Mouse (Mus musculus): Measurements from ENCODE around the gene Gucy1b1. TPM values are rescaled to one million over a fixed set of nuclear protein-coding genes. Genes with fewer than 3 reads are reported as not detected.

Gene Gucy1b1
- 100 to 1,000 TPM; 102 to 116 (median 110) TPM for total RNA-seq (2022)

DNA sequence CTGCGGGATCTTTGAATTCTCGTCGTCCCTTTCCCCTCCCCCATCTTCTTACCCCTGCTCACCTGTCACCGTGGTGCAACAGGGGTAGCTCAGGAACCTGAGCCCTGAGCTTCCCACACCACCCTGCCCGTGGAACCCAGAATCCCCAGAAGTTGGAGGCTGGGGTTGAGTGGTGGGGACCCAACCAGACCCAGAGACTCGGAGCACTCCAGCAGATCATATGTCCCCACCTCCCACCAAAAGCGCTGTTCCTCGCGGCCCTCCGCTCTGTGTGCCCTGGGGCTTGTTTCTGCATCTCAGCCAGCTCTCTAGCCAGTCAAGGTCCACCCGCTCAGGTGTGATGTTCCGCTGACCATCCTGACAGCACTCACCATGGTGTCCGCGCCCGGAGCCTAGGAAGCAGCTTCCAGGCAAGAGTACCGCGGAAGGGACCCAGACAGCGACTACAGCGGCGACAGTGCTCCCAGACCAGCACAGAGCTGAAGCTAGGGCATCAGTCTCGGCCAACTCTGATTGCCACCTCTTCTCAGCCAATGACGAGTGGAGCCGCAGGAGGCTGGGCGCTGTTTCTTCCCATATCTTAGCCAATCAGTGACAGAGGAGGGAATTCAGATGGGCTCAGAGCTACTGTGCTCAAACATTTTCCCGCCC, at the start of gene Gucy1b1:
TSS of gene Gucy1b1 (minus strand) at position 489 of the 651 bp plus-strand sequence.
- DNase-seq (ENCODE audit: low spot score in 2 of 2) = peak; percentile 88 to 92

DNA sequence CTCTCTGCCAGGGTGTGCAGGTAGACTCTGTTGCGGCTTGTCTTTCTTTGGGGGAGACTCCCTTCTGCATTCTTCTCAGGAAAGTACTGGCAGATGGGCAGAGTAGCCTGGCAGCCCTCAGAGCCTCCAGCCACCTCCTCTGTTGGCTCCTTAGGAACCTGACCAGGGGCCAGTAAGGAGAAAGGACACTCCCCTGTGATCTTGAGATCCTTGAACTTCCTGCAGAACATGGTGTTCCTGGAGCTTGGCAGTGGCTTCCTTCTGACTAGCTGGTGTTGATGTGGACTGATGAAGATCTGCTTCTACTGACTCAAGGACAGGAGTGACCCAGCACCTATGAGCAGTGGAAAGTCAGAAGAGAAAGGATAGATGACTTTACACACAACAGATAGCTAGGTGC, 44.4 kb upstream of the Gucy1b1 start:
- no peak for DNase-seq (ENCODE audit: low spot score in 2 of 2)

DNA sequence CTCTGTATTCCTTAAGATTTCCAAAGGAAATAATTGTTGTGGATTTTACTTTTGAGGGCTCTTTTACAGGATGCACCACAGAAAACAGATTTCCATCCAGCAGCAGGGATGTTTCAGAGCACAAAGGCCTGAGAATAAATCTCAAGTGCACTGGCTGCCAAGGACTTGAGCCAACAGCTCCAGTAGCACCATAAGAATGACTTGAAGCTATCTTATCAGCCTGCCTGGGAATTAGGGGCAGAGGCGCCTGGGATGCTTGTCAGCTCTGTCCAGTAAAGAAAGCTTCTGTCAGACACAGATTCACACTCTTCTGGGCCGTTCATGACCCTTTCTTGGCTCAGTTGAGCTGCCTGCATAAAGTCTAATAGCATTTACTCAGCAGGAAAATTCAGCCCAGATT, 38.0 kb upstream of the Gucy1b1 start:
- no peak for DNase-seq (ENCODE audit: low spot score in 2 of 2)

DNA sequence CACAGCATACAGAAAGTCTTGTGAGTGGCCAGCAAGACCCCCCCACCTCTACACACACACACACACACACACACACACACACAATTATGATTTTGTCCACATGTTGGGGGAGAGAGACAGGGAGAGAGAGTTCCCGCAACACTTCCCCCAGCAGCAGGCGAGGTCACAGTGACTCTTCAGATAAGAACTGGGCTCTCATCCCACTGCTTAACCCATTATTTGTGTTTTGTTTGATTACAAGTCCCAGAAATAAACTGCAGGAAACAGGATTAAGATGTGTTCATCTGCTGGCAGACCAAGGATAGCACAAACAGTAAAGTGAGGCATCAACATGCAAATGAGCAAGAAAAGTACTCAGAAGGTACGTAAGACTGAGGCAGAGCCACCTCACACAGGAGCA, 37.5 kb upstream of the Gucy1b1 start:
- DNase-seq (ENCODE audit: low spot score in 2 of 2) = no peak

DNA sequence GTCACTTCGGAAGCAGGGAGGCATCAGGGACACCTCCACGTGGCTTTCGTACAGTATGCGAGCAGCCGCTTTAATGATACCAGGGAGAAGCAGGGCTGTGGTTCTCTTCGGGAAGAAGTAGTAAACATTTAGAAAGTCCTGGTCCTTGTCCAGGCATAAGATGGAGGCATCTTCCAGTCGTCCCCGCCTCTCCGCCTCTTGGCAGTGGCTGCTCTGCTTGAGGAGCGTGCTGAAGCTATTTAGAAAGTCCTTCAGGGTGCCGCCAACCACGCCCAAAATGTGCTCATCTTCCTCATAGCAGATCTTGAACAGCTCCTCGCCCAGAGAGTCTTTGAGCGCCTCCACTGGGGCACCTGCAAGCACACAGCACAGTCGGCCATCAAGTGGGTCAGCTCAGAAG, 34.5 kb upstream of the Gucy1b1 start:
- DNase-seq (ENCODE audit: low spot score in 2 of 2) = no peak

DNA sequence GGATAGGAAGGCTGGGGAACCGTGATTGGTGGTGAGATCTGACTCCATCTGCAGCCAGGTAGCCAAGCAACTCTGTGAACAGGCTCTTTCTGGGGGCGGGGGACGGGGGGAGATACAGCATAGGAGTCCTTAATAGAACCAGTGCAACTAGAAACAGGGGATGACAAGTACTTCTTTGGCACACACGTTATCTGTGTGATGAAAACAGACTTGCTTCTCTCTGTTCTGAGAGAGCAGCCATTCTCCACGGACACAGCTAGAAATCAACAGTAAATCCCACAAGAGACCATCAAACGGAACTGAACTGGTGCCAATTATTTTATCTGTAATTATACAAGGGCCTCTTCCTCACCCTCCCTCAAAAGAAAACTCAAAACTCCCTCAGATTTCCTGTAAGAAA, 29.7 kb upstream of the Gucy1b1 start:
- DNase-seq (ENCODE audit: low spot score in 2 of 2) = no peak

DNA sequence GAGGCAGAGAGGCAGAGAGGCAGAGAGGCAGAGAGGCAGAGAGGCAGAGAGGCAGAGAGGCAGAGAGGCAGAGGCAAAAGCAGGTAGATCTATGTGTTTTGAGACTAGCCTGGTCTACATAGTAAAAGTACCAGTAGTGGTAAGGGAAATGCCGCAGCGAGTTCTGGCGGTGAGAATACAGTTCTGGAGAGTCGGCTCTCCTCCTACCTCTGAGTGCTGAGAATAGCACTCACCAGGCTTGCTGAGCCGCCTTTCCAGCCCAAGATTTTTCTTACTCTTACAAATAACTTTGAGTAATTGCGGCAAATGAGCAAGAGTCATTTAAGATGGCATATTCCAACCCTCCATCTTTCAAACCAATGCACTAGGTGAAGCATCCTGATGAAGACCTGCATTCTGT, 24.6 kb upstream of the Gucy1b1 start:
- DNase-seq (ENCODE audit: low spot score in 2 of 2) = no peak

DNA sequence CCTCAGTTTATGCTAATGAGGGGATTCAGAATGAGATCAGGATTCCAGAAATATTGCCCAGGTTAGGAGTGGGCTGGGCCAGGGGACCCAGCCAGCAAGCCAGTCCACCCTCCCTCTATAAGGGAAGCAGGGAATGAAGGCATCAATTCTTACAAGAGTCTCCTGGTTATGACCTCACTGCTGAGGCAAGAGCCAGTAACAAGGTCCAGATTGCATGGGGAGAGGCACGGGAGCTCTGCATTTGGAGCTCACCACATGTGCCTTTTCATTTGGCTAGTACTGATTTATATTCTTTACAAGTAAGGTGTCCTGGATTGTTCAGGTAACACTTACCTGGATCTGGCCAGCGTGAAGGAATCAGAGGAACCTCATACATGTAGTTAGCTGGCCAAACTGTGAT, 22.3 kb upstream of the Gucy1b1 start:
- no peak for DNase-seq (ENCODE audit: low spot score in 2 of 2)

DNA sequence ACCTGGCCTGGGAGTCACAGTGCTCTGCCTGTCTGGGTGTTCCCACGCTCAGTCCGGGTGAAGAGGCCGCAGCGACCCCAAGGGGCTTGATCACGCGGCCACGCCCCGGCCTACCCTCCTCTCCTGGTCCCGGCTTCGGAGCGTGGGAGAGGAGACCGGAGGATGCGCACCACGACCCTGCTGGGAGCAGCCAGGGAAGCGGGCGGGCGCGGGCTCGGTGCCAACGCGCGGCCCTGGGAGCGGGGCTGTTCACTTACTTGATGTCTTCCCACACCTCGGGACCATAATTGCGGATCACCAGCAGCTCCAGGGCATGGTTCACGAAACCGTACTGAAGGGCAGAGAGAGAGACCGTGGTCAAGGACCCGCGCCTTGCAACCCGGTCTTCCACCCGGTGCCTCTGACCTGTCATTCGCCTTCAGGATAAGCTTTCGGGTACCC, 728 bp downstream of the Gucy1b1 start:
- peak; percentile 63 to 67 for DNase-seq (ENCODE audit: low spot score in 2 of 2)

DNA sequence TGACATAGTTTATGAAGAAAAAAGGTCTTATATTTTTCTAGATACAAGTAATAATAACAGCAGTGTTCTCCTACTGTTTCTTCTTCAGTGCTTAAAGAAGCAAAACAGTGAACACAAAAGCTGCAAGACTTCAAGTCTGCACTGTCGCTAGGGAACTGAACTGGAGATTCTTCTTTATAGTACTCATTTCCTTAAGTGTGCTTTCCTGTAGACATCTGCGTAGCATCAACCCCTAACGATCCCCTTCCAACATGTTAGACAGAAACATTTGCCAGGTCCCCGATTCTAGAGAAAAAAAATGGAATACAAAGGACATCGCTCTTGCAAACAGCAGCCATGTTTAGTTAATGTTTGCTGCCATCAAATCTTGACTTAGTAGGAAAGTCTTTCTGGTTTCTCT, 6.7 kb downstream of the Gucy1b1 start:
- DNase-seq (ENCODE audit: low spot score in 2 of 2) = no peak

DNA sequence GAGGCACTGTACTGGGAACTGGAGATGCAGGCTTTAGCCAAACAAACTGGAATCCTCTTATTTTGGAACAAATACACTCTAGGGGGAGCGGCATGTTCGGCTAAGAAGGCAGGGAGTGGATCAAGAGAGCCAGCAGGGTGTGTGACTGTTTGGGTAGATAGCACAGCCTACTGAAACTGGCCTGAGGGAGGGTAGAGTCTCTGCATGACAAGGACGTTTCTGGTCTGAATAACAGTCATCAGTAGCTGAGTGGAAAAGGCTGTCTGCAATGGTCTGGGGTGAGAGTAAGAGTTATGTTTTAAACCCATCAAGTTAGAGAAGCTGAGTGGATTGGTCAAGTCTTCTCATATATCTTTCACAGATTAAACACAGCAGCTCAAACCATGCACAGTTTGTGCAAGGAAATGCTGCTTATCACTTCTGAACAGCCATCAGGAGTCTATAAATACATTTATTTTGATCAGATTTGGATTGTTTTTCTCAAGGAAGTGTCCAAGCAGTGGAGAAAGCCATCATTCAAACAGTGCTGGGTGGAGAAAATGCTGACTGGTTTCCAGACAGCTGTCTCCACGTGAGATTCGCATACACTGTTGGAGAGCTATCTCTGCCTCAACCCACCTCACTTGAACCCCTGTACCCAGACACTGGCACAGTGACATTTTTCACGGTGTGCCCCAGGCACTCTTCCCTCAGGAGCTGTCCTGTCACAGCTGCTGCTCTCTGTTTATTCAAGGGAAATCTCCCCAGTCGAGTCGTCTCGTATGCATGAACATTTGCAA, 12.9 kb downstream of the Gucy1b1 start:
- no peak for DNase-seq (ENCODE audit: low spot score in 2 of 2)

DNA sequence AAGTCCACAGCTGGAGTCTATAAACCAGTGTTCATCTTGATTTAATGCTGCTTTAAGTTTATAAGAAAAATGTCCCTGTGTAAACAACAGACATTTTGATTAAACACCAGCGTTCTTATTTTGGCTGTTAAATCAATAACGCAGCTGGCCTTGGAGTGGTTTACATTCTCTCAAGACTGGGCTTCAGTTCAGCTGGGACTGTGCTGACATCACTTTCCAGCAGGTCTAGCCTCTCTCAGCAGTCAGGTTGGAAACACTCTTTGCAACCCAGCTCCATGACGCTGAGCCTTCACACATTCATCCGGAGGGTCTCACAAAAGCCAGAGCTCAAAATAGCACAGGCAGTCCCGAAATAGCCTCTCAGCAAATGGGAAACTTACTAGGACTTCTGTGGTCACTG, 17.3 kb downstream of the Gucy1b1 start:
- no peak for DNase-seq (ENCODE audit: low spot score in 2 of 2)

DNA sequence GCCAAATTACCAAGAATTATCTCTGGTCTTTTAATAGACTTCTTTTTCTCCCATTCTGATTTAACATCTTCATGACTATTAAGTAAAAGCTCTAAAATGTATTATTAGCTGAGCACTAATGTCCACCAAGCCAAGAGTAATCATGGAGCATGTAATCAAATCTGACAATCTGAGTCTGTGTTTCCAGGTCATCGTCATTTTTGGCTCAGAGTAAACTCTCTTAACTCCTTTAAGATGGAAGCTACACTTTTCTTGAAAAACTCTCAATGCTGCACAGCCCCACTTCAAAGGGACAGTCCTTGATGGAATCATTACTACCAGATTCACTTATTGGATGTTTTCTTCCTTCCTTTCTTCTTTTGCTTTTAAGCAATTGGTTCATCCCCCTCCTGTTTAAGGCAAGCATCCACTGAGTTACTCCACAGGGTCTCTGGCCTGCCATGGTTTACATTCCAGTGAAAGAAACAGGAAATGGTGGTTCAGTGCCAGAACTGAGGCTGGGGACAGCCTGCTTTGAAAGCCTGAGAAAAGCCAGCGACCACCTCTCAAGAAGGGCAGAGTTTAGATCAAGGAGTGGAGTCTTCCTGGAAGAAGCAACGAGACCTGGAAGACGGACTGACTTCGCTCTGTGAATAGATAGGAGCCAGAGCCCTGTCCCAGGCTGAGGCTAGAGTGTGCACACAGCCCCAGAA, 20.1 kb downstream of the Gucy1b1 start:
- no peak for DNase-seq (ENCODE audit: low spot score in 2 of 2)

DNA sequence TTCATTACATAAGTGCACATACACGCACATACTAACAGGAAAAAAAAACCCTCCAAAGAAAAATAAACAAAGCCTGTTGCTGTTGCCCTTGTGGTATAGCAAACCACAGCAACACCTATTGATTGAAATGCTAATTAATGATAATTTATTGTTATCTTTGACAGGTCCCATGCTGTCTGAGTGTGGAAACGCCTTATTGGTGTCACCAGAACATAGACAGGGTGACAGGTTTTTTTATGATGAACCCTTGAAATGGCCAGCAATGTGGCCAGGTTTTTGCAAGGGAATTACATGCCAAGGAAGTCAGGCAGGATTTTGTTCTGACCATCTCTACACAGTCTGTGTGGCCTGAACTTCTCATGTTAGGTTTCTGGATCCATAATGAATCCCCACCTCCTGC, 22.5 kb downstream of the Gucy1b1 start:
- no peak for DNase-seq (ENCODE audit: low spot score in 2 of 2)

DNA sequence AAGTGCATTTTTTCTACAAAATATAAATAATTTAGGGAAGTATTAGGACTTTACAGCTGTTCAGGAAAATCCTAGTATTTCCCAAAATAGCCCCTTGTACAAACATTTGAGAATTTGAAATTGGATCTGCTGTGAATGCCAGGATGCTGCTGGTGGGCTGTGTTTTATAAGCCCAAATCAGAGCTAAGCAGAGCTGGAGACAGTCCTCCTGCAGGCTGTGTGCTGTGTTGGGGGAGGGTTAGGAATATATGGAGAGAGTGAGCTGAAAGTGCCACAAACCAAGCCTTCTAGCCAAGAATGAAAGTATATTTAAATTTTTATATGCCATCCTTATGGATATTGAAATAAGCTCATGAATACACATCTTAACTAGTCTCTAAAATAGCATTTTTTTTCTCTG, 23.0 kb downstream of the Gucy1b1 start:
- DNase-seq (ENCODE audit: low spot score in 2 of 2) = no peak

DNA sequence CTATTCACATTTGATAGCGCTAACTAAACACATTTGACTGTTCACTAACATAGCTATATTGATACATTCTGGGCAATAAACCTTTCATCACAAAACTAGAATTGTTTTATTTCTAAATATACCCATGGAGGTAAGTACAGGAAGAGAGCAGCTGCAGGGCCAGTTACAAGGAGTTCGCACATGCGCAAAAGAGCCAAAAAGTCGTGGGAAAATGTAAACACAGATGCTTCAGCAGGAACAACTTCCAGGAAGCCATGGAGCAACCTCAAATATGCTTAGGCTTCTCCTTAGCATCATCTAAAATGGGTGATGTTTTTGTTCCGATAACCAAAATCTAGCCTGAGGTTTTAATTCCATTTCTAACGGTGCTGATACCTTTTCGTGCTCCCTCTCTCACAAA, 25.8 kb downstream of the Gucy1b1 start:
- DNase-seq (ENCODE audit: low spot score in 2 of 2) = no peak

DNA sequence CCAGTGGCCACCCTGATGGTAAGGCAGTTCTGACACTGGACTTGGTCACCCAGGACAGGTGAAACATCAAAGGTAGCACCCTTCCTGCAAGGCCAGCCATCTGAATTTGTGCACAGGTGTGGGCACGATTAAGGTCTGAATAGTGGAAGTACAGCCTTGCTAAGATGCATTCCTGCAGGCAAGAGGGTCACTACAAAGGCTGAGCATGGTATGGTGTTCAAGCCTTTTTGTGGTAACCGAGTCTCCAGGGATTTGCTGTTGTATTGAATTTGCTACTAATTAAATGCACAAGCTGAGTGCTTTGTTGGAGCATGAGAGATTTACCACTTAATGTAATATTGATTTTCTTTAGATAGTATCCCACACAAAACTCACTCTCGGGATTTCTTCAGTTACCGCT, 26.4 kb downstream of the Gucy1b1 start:
- no peak for DNase-seq (ENCODE audit: low spot score in 2 of 2)

DNA sequence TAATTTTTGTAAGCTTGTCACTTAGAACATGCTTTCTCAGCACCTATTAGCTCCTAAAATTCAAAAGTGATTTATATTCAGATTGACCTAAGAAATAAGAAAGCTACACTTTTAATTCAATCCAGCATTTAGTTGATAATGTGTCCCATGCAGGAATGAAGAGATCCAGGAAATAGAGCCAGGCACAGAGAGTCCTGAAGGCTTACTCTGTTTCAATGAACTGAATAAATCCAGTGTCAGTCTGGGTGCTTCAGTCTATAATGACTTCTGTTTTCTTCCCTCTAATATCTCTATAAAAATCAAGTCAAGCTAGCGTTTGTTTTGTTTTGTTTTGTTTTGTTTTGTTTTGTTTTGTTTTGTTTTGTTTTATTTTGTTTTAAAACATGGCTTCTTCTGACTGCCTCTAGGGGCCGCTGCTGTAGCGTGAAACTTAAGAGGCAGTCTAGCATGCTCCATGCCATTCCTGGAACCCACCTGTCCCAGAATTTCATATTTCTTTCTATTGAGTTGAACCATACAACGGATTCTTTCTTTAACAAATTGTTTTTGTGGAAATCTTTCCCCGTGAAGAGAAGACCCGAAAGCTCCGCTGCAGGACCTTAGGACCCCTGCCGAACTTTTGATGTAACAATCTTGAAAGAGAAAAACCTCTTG, 27.3 kb downstream of the Gucy1b1 start:
- no peak for DNase-seq (ENCODE audit: low spot score in 2 of 2)

DNA sequence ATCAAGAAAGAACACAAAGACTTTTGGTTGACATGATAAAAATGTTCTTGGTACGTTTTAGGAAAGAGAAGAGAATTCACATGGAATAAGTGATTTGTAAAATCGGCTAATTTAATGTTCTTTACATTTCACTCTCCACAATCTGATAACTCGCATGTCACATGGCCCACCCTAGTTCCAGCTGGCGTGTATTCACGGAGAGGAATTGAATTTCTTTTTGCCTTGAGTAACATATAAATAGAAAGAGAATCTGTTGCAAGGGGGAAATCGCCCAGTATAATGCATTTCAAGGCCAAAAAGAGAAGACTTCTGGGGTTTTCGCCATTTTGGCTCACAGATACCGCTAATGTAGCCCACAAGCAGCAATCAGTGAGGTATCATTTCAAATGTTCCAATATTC, 28.4 kb downstream of the Gucy1b1 start:
- no peak for DNase-seq (ENCODE audit: low spot score in 2 of 2)

DNA sequence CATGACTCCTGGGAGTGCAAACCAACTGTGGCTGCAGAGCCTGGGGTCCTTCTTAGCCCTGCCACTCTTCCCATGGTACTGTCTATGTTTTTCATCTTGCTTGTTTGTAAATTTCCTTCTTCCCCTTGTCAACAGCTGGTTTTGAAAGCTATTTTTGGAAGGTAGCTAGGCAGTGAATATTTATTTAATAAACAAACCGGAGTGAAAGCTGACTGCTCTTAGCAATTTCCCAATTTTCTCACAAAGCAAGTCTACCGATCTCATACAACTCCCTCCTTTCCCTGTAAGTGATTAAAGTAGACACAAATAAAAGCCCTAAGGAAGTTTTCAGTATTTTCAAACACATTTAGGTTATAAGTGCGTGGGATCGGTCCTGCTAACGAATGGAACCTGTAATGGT, 29.6 kb downstream of the Gucy1b1 start:
- DNase-seq (ENCODE audit: low spot score in 2 of 2) = no peak

DNA sequence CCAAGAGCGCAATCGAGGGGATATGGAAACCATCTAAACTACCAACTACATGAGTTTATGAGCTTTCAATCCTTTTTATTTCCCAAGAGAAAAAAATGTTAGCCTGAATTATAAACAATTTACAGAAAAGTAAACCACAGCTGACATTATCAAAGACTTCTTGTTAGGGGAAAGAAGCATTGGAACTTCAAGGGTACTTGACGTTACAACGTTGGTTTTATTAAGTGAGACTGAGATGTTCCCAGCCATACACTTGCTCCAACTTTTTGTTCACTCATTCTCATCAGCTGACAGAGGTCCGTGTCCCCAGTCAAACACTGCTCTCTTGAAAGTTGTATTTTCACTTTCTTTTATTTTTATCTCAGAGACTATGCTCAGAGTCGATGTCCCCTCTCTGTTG, 30.8 kb downstream of the Gucy1b1 start:
- DNase-seq (ENCODE audit: low spot score in 2 of 2) = no peak

Data from layer of hippocampus, adult 8-10 months (tissue).